Mouse (Mus musculus) G1E (cell line): ENCODE measurements around the gene Far1.

Experiments
- CTCF ChIP-seq: IDR thresholded peaks from 2 replicates; pipeline ENCODE4 v1.5.1; 2012; ENCODE audit warnings: low read depth, low read length, inconsistent platforms, mixed read lengths
- GATA1 ChIP-seq: IDR thresholded peaks from 2 replicates; pipeline ENCODE4 v1.6.1; 2012; ENCODE audit warnings: borderline replicate concordance, low read length, inconsistent platforms, mixed read lengths
- GATA2 ChIP-seq: IDR thresholded peaks from 2 replicates; pipeline ENCODE4 v1.6.1; 2012; ENCODE audit warnings: low read depth, low read length, inconsistent platforms, borderline replicate concordance
- POLR2AphosphoS5 ChIP-seq: IDR thresholded peaks from 2 replicates; pipeline ENCODE4 v1.6.1; 2012; ENCODE audit warnings: low read depth, low read length, inconsistent platforms; ENCODE audit not compliant: insufficient replicate concordance
- TAL1 ChIP-seq: conservative IDR thresholded peaks from 2 replicates; pipeline ENCODE4 v1.6.1; 2012; ENCODE audit warnings: low read depth, low read length, inconsistent platforms, mixed read lengths

DNA sequence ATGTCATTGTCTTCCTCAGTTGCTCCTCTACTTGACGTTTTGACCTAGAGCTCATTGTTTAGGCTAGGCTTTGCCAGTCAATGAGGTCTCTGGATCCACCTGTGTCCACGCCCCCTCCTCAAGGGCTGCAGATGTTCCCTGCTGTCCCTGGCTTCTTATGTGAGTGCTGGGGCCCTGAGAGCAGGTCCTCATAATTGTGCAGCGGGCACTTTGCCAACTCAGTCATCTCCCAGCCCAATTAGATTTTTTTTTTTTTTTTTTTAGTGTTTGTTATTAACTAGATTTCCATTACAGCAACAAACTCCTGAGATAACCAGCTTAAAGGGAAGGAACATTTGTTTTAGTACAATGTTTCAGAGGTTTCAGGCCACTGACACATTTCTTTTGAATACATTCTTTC, 5.8 kb upstream of the Far1 start:
- no peak for TF ChIP-seq CTCF
- no peak for TF ChIP-seq TAL1
- no peak for TF ChIP-seq POLR2AphosphoS5
- no peak for TF ChIP-seq GATA1
- no peak for TF ChIP-seq GATA2
